Mouse (Mus musculus) brown adipose tissue, adult 24 weeks (tissue): ENCODE measurements around the gene Lpcat3. TPM values are rescaled to one million over a fixed set of nuclear protein-coding genes. Genes with fewer than 3 reads are reported as not detected.

Experiments
- H3K27ac ChIP-seq: fragments of 200-500 bp; replicated peaks from 2 replicates; pipeline ENCODE4 v1.5.1; 2012; ENCODE audit warnings: low read depth, mild to moderate bottlenecking, low read length
- H3K4me1 ChIP-seq: fragments of 200-500 bp; 2 replicates; pipeline ENCODE4 v1.6.1; 2012; ENCODE audit warnings: low read length, mixed read lengths; ENCODE audit not compliant: control insufficient read depth, insufficient read depth, insufficient read length
- H3K4me3 ChIP-seq: fragments of 200-500 bp; 2 replicates; pipeline ENCODE4 v1.5.1; 2012; ENCODE audit warnings: low read depth, mild to moderate bottlenecking, low read length, moderate library complexity; ENCODE audit not compliant: insufficient read depth
- polyA plus RNA-seq: library from polyadenylated mRNA; stranded (reverse); fragments of >200 nt; gene quantifications from 2 replicates; pipeline ENCODE4 v1.2.4, GENCODE M21; 2012; ENCODE audit not compliant: missing spikeins, insufficient read depth, insufficient read length

Gene Lpcat3
- polyA plus RNA-seq, 1 experiment: 58.4 TPM

DNA sequence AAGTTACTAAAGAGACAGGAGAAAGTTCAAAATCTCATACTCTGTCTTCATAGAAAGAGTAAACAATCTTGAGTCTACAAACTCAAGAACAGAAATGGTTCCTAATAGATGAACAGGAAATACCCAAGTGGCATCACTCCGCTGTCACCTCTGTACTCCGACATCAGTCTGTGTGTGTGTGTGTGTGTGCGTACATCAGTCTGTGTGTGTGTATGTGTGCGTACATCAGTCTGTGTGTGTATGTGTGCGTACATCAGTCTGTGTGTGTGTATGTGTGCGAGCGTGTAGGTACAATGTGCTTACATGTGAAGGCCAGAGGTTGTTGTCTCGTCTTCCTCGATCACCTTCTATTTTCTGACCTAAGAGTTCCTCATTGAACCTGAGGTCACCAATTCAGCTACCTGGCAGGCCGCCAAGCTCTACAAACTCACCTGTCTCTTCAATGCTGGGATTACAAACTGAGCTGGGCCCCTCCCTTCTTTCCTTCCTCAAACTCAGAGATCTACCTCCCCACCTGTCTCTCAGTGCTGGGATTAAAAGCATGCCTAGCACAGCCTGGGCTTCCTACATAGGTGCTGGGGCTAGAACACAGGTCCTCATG lies 45.6 kb downstream of the Lpcat3 start:
- Histone ChIP-seq H3K4me3 (no peak overlapping the region), H3K27ac (no peak overlapping the region), H3K4me1 (peaks cover 5% of the 10 kb centered on the region; the same call in 1 of the 2 replicates)

DNA sequence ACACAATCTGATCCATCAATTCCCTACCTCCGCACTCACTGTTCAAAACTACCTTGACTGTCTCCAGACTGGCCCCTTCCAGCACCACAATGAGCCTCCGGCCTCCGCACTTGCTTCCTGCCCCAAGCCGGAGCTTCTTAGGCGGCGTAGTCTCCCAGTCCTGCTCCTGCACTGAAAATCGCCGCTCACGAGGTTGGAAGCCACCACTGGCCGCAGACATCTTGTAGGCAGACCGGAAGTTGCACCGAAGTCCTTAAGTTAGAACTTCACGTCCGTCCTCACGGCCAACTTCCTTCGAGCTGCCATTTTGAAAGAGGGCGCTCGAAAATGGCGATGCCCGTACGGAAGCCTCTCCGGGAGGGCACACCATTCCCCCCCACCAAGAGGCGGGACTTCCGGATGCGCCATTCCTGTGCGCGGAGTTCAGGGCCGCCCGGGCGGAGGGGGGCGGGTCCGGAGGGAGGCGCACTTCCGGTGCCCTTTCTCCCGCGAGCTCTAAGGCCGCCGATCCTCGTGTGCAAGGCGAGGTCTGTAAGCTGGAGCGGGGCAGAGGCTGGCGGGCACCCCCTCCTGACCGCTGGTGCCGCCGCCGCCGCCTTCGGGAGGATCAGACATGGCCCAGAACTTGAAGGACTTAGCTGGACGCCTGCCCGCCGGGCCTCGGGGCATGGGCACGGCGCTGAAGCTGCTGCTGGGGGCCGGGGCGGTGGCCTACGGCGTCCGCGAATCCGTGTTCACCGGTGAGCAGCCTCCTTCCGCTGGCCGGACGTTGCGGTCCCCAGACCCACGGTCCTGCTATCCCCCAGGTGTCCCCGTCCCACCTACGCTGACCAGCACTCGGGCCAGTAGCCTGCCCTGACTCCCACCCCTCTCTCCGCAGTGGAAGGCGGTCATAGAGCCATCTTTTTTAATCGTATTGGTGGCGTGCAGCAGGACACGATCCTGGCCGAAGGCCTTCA lies 49.3 kb downstream of the Lpcat3 start, which contains the start of the genes Emg1 and Phb2:
Gene Emg1, minus strand, starts transcription at position 355 of the 959 bp plus-strand sequence.
Gene Phb2, plus strand, starts transcription at position 513 of the 959 bp plus-strand sequence.
- peak within 1 kb of the TSS; percentile 86 for H3K4me3 ChIP-seq
- peaks cover 9% of the 10 kb centered on the region for H3K4me1 ChIP-seq
- peak within 1 kb of the TSS; percentile 83 for H3K27ac ChIP-seq

DNA sequence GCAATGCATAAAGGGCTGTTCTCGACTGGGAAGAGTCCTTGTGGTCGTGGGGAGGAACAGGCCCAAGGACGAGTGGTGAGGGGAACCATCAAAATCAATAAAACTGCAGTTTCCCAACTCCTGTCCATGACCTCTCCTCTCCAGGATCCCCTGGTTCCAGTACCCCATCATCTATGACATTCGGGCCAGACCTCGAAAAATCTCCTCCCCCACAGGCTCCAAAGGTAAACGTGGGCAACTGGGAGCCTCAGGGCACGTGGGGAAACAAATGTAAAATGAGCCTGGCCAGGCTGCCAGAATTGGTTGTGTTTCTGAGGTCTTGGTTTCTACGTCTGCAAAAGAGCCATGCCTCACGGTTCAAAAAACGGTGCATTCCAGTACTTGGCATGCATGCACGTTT lies 50.1 kb downstream of the Lpcat3 start:
- peaks cover 9% of the 10 kb centered on the region for H3K4me1 ChIP-seq
- peak overlapping the region; percentile 72 for H3K4me3 ChIP-seq
- H3K27ac ChIP-seq: peak overlapping the region; percentile 77

DNA sequence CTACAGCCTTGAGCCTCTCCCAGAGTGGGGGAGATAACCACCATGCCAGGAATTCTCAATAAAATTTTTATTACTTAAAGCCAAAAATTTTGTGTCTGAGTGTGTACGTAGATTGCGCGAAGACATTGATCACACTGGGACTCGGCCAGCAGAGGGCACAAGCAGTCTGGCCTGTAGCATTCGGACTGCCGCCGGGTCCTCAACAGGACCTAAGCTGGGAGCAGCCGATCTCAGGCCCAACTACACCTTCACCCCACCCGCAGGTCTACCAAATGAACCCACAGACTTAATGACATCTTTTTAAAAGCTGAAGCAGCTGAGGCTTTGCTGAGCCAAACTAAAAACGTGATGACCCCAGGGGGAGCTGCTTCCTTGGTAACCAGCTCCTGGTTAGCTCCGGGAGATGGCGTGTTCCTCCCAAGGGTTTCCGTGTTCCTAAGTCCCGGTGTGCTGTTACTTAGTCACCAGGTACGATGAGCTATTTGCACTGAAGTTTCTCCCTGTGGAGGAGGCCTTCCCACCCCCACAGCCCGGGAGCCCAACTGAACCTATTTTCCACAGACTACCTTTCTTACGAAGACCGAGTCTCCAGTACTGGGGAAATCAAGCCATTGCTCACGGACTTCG lies 54.1 kb downstream of the Lpcat3 start:
- H3K4me3 ChIP-seq: no peak overlapping the region
- peaks cover 9% of the 10 kb centered on the region for H3K4me1 ChIP-seq
- H3K27ac ChIP-seq: no peak overlapping the region

DNA sequence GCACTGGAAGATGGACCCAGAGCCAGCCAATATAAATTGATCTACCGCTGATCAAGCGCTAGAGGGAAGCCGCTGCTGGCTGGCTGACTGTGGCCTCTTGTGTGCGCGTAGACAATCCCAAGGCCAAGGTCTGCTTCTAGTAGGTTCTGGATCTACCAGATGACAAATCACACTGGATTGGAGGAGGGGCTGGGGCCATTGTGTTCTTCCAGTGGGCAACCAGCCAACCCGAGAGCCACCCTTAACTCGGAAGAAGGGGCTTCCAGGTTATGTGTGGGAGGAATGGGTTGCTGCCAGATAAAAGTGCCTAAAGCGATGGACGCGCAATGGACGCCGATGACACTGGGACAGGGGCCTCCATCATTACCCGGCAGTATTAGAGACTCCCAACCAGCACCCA lies 55.1 kb downstream of the Lpcat3 start:
- no peak overlapping the region for H3K4me3 ChIP-seq
- H3K27ac ChIP-seq: no peak overlapping the region
- peaks cover 8% of the 10 kb centered on the region for H3K4me1 ChIP-seq

DNA sequence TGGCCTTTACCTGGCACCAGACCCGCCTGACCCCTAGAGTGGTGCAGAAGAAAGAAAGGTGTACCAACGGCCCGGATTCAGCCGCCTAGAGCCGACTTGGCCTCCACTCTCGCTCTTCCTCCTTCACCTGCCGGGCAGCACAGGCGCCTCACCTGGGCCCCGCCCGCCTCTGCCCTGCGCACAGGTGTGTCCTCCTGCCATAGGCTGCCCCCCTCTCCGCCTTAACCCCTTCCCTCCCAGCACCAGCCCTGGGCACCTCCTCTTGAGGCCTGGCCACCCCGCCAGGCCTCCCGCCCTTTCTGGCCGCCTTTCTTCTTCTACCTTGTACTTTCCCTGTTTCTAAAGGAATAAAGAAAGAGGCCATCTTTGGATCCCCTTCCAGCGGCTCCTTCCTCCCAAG lies 55.9 kb downstream of the Lpcat3 start:
- Histone ChIP-seq H3K4me3 (no peak overlapping the region), H3K27ac (no peak overlapping the region)

DNA sequence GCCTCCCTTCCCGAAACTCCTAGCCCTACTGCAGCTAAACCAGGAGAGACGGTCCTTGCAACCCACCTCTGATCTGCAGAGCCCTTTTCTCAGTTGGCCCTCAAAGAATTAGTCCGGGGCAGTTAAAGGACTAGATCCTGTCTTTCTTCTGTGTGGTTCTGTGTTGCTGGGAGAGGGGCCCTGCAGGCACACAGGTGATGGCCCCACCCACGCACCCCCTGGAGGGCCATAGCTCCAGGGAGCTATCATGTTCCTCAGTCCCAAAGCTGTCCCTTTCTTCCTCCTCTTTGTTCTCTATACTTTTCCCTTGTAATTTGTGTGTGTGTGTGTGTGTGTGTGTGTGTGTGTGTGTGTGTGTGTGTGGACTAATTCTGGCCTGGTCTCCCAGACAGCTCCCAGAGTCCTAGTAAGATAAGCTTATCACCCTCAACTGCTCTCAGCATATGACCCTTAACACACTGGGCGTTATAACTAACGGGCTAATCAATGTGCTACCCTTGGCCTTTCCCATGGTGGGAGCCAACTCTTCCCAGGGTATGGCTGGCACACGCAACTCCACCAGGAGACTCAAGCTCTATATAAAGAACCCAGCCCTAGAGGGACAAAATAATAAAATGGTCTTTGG lies 56.6 kb downstream of the Lpcat3 start:
- no peak overlapping the region for H3K4me3 ChIP-seq
- H3K4me1 ChIP-seq: no peaks in the 10 kb centered on the region
- H3K27ac ChIP-seq: no peak overlapping the region

More for the DNA sequence above, 55.9 kb downstream of the Lpcat3 start:
- peaks cover 3% of the 10 kb centered on the region; the same call in 1 of the 2 replicates for H3K4me1 ChIP-seq

DNA sequence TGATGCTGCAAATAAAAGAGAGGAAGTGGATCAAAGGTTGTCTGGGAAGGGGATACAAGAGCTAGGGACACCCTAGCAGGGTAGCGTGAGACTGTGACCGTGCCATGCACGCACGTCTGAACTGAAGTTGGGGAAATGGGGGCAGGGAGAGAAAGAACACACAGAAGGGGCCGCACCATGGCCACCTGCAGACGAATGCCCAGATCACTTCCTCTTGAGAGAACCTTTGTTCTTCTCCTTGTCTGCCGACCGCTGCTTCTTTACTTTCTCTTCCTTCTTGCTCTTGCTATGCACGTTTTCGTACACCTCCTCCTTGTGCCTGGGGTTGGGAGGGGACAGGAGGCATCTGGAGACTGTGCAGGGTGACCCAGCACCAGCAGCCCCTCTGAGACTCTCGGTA lies 58.1 kb downstream of the Lpcat3 start:
- no peaks in the 10 kb centered on the region for H3K4me1 ChIP-seq
- no peak overlapping the region for H3K4me3 ChIP-seq
- H3K27ac ChIP-seq: no peak overlapping the region

DNA sequence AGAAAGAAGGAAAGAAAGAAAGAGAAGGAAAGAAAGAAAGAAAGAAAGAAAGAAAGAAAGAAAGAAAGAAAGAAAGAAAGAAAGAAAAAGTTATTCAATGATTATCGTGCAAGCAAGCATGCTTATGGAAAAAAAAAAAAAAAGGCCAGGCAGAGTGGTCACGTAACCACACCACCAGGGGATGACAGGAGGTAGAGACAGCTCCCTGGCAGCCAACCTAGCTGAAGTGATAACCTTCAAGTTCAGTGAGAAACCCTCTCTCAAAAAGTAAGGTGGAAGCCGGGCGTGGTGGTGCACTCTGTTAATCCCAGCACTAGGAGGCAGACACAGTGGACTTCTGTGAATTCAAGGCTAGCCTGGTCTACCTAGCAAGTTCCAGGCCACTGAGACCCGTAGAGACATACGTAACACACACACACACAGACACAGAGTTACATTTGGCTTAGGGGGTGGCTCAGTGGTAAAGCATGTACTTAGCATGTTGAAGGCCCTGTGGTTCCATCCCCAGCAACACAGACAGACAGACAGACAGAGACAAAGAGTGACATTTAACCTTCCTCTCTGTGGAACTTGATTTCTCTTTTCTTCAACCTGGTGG lies 60.1 kb downstream of the Lpcat3 start:
- Histone ChIP-seq H3K4me3 (no peak overlapping the region), H3K27ac (0 out of 2 replicates have a peak overlapping the region, but pooled peaks have one; percentile 3), H3K4me1 (no peaks in the 10 kb centered on the region)

DNA sequence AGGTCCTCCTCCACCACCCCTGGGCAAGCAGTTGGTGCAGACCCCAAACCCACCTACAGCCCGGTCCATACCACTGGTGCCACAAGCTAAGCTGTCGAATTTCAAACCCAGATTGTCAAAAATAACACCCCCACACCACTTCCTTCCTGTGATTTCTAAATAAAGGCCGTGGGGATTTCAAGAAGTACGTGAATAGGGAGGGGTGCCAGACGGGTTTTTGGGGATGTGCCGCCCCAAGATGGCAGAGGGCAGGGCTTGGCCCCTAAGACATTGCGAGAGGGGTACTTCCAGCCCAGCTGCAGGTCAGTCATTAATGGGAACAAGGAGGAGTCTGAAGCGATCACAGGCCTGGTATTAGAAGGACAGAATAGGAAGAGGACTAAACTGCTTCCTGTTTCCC lies 60.7 kb downstream of the Lpcat3 start:
- no peaks in the 10 kb centered on the region for H3K4me1 ChIP-seq
- no peak overlapping the region for H3K4me3 ChIP-seq
- H3K27ac ChIP-seq: 0 out of 2 replicates have a peak overlapping the region, but pooled peaks have one; percentile 3

DNA sequence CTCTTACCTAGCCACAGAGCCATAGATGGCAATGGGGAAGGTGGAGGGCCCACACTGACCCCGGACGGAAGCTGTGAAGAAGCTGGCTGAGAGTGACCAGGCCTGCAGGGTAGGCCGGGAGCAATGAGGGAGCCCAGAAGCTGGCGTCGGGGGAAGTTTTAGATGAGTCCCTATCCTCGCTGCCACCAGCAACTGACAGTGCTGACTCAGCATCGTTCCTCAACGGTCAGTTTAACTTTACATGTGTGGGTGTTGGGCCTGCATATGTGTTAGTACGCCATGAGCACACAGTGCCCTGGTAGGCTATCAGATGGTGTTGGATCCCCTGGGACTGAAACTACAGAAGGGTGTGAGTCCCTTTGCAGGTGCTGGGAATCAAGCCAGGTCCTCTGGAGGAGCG lies 61.6 kb downstream of the Lpcat3 start:
- Histone ChIP-seq H3K4me1 (no peaks in the 10 kb centered on the region), H3K27ac (no peak overlapping the region), H3K4me3 (no peak overlapping the region)

DNA sequence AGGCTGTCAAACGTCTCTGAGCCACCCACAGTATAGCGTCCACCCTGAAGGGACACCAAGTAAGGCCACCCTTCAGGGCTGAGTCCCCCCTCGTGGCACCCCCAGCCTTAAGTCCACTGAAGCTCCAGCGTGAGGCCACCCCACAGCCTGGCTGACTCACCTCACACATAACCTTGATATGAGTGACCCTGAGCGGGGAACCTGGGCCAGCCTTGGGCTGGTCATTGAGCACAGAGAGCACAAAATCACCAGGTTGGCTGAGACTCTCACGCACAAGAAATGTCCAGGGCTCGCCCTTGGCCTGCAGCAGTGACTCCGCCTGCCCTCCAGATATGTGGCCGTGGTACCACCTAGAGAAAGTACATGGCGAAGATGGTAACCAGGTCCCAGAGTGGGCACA lies 65.8 kb downstream of the Lpcat3 start:
- H3K27ac ChIP-seq: no peak overlapping the region

DNA sequence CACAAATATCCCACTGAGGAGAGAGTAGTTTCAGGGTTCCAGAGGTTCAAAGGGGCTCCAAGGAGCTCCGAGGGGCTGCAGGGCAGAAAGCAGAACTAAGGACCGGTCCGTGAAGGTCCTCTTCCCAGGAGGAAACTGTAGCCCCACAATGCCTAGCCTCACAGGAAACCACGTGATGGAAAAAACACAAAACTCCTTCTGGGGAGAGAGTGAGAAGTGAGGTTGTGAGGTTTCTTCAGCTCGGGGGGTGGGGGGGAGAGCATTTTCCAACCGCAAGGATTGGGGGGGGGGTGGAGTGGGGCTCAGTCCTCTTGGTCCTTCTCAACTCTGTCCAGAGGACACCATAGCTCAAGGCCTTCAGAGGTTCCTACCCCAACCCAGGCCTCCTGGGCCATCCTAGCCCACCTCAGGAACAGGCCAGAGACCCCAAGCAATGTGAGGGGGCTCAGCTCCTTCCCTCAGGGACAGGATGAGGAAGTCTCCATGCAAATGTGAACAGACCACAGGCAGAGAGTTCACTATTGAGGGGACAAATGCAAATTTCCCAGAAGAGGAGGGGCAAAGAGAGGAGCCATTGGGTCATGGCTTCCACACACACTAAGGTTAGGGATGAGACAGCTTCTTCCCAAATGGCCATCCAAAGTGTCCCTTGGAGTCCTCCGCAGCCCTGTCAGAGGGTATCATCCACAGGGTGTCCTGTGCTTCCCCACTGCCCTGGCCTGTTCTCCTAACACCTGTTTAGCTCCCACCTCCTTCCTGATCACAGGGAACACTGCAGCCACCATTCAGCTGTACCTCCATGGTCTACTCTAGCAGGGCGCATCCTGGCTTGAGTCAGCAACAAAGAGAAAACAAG lies 67.3 kb downstream of the Lpcat3 start:
- no peaks in the 10 kb centered on the region for H3K4me1 ChIP-seq
- peak overlapping the region; percentile 57 for H3K27ac ChIP-seq
- H3K4me3 ChIP-seq: no peak overlapping the region; the same call in 1 of the 2 replicates

More for the DNA sequence above, 65.8 kb downstream of the Lpcat3 start:
- H3K4me1 ChIP-seq: no peaks in the 10 kb centered on the region
- H3K4me3 ChIP-seq: no peak overlapping the region

DNA sequence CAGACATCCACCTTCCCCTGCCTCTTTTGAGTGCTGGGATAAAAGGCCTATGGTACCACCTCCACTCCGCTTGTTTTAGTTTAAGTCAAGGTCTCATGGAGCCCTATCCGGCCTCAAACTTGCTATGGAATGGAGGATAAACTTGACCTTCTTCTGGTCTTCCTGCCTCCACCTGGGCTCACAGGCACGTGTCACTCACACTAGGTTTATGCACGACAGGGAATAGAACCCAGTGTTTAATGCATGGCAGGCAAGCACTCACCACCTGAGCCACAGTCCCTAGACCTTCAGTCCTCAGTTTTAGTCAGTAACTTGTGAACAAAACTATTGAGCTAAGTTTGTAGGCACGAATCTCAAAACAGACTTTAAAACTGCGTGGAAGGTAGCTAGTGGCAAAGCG lies 68.2 kb downstream of the Lpcat3 start:
- no peak overlapping the region for H3K4me3 ChIP-seq

More for the DNA sequence above, 68.2 kb downstream of the Lpcat3 start:
- Histone ChIP-seq H3K27ac (no peak overlapping the region), H3K4me1 (no peaks in the 10 kb centered on the region)
